Mouse (Mus musculus): ENCODE measurements around the gene Txndc17.

Gene Txndc17

DNA sequence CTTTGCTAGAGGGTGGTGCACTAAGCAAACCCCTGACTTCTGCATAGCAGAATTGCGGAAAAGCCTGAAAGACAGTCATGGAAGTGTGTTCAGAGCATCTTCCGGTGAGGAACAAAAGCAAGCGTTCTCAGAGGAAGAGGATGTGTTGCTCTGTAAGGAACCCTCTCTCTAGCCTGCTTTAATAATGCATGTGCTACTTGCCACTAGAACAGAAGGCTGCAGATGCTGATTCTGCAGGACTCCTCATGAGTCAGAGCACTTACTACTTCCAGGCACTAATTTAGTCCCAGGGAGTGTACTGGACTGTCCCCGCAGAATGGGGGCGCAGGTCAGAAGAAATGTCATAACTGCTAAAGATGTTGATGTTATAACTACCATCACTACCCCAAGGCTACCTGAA lies 9.8 kb downstream of the Txndc17 start:
- in situ Hi-C loops (cut with MboI; ENCODE audit: low sequenced_read_pairs): loop anchor here (10.0 to 25.0 kb wide), 2 partner anchors 348 to 520 kb away; no protein-coding TSS in a partner anchor

DNA sequence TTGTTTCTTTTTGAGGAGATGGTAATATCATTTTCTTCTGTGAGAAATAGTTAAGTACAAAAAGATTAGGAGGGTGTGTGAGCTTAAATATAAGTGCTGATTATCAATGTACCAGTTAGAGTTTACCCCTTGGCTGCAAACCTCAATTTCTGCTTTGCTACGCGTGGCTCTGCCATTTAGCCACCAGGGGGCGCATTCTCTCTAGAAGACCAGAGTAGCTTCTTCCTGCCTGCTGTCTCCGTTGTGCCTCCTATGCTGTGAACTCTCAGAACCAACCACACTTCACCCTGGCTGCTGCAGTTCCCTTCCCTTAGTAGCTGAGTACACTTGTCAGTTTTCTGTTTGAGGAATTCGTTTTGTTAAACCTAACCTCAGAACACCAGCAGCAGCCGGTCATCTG lies 13.9 kb downstream of the Txndc17 start:
- in situ Hi-C loops (cut with MboI; ENCODE audit: low sequenced_read_pairs): loop anchor here (25.0 kb wide), 1 partner anchor 516 kb away; no protein-coding TSS in a partner anchor

DNA sequence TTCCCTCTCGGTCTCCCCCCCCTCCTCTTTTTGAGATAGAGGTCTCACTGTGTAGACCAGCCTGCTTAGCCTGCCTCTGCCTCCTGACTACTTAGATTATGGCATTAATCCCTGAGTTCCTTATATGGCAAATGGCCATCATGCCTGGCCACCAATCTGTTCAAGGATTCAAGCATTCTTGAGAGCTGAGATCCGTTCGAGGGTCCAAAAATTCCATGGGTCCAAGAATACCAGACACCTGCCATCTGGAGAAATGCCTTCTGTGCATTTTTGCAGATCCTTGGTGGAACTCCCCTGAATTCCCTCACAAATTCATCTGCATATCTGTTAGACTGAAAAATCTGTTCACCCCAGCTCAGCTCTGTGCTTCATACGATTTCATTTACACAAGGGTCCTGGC lies 16.1 kb downstream of the Txndc17 start:
- in situ Hi-C loops (cut with MboI; ENCODE audit: low sequenced_read_pairs): loop anchor here (25.0 kb wide), 1 partner anchor 514 kb away; no protein-coding TSS in a partner anchor

DNA sequence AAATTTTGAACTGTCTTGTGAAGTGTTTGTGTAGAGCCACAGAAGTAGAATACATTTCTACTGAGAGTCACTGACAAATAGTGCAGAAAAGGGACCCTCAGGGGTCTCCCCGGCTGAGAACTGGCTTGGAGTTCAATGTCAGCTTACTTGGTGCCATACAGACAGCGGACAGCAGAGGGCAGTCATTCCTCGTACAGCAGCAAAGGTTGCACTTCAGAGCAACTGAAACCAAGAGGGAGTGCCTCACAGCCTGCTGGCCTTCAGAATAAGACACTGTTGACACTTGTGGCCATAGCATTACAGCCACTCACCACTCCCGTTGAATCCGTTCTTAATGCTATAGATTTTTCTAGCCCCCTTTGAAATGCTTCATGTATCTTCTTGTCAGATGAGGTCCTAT lies 17.5 kb downstream of the Txndc17 start:
- in situ Hi-C loops (cut with MboI; ENCODE audit: low sequenced_read_pairs): loop anchor here (25.0 kb wide), 2 partner anchors 187 to 512 kb away; partner anchors contain the start of gene Smtnl2

DNA sequence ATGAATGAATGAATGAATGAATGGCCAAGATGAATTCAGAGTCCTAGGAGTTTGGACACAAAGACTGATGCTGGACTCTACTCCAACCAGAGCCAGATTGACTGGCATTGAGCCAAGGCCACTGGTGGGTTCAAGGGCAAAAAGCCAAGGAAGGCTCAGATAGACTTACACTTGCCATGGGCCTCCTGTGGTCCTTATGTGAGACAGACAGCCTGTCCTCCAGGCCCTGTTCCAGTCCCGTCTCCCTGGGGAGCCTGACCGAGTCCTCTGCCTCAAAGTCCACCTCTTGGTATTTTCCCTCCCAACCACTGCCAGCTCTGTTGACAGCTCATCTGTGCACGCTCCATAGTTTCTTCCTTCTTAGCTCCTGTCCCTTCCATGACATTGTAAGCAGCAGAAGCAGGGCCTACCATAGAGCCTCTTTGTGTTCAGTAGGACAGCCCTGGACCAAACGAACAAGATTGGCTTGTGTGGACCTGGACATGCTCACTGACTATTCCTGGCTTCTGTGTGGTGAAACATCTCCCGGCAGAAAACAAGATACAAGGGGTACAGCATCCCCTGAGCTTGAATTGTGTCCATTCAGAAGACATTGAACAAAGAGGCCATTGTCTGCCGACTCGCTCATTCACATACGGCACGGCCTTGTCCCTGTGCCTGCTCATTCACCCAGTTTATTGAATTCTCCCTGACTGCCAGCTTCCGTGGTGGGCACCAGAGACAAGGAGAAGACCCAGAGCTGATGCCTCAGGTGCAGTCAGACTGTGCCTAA lies 18.9 kb downstream of the Txndc17 start:
- in situ Hi-C loops (cut with MboI; ENCODE audit: low sequenced_read_pairs): loop anchor here (25.0 kb wide), 1 partner anchor 186 kb away; the partner anchor contains the start of gene Smtnl2

DNA sequence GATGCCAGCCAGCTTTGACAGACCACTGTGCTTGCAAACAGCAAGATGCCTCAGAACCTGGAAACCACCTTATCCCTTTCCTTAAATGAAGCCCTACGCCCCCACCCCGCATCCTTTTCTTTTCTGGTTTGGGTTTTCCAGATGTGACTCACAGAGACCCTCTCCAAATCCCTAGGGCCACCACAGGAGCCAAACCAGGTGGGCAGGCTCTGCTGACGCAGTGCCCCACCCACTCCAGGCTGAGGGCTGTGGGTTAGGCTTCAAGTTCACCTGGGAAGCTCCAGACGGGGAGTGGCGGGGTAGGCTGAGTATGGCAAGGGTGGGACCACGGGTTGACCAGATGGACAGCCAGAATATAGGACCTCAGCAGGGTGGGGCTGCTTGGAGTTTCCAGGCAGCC lies 19.6 kb downstream of the Txndc17 start:
- in situ Hi-C loops (cut with MboI; ENCODE audit: low sequenced_read_pairs): loop anchor here (25.0 kb wide), 1 partner anchor 185 kb away; the partner anchor contains the start of gene Smtnl2

DNA sequence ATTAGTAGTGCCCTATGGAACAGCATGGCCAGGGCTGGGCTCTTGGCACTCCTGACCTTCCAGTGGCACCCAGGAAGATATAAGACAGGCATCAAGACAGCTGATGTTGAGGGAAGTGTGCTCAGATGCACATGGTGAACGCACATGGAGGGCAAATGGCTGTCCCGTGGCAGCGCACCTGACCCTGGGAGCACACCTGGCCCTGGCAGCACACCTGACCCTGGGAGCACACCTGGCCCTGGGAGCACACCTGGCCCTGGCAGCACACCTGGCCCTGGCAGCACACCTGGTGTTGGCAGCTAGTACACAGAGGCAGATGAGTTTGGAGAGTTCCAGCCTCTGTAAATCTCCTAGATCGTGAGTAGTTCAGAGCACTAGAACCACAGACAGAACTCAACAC lies 21.2 kb downstream of the Txndc17 start:
- in situ Hi-C loops (cut with MboI; ENCODE audit: low sequenced_read_pairs): loop anchor here (25.0 kb wide), 1 partner anchor 184 kb away; the partner anchor contains the start of gene Smtnl2

DNA sequence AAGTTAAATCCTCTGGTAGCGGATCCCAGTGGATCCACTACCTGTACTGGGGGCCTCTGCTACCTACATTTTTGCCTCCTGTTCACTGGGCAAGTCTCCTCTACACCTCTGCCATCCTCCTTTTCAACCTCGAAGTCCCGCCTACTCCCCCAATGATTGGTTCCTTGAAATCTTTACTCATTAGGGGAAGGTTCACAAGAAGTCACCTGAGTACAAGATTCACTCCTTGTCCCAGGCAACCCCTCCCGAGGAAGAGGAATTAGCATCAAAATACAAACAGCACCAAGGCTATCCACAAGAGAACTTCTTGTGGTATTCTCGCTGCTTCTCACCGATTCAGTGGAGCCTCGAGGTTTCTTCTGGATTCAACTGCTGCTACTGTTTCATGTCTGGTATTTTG lies 24.7 kb downstream of the Txndc17 start:
- in situ Hi-C loops (cut with MboI; ENCODE audit: low sequenced_read_pairs): loop anchor here (25.0 kb wide), 1 partner anchor 180 kb away; the partner anchor contains the start of gene Smtnl2

DNA sequence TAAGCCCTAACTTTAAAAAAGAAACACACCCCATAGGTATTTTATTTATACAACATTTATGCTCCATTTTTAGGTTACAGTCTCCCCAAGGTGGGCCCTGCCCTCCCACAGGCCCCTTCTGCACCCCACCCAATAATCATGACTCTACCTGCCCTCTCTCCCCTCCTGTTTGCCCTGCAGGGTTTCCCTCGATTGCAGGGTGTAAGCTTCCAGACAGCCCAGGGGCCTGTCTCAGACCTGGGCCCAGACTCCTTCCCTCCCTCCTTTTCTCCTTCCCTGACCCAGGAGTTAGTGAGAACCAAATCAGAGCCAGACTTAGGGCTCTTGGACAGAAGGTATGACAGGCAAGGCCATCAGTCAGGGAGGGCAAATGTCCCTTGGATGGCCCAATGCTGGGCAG lies 25.6 kb downstream of the Txndc17 start:
- in situ Hi-C loops (cut with MboI; ENCODE audit: low sequenced_read_pairs): loop anchor here (25.0 kb wide), 1 partner anchor 179 kb away; the partner anchor contains the start of gene Smtnl2

DNA sequence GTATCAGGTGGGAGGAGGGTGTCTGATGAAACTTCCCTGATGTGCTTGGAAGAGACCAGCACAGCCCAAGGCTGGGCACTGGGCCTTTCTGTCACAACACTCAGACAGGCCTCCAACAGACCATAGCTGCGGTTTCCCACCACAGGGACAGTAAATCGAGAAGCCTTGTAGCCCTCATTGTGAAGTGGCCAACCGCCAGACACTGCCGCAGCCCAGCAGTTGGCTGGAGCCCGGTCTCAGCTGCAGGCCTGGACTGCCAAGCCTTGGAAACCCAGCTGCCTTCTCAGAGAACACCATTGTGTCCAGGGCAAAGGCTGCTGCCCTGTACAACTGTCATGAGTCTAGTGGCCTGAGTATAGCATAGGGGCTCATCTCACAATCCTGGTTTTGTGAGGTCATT lies 26.7 kb downstream of the Txndc17 start:
- in situ Hi-C loops (cut with MboI; ENCODE audit: low sequenced_read_pairs): loop anchor here (25.0 kb wide), 1 partner anchor 178 kb away; the partner anchor contains the start of gene Smtnl2

DNA sequence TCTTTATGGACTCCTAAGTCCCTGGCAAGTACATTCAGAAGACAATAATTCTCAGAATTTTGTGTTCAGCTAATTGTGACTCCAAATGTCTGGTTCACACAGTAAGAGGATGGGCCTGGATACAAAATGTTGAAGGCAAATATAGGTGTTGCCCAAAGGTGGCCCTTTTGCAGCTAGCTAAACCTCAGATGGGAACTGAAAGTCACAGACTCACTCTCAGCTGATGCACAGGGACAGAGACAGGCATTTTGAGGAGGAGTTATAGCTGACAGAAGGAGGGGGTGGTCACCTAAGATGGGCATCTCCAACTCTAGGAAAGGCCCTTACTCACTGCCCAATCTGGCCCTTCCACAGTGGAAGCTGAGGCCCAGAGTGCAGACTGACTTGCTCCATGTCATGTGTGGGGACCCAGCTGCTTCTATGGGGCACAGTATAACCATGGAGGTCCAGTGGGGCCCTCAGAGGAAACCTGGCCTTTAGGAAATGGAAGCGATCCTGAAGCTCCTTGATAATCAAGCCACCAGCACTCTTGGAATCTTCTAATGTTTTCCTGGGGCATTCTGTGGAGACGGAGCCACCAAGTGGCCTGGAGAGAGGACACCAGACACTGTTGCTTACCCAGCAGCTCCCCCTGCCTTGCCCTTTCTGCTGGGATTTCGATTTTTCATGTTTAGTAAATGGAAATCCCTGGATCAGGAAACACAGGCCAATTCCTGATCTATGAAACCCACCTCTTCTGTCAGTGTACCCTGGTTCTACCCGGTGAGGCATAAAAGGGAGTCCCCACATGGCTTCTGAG lies 32.9 kb downstream of the Txndc17 start:
- in situ Hi-C loops (cut with MboI; ENCODE audit: low sequenced_read_pairs): loop anchor here (25.0 kb wide), 1 partner anchor 172 kb away; the partner anchor contains the start of gene Smtnl2

DNA sequence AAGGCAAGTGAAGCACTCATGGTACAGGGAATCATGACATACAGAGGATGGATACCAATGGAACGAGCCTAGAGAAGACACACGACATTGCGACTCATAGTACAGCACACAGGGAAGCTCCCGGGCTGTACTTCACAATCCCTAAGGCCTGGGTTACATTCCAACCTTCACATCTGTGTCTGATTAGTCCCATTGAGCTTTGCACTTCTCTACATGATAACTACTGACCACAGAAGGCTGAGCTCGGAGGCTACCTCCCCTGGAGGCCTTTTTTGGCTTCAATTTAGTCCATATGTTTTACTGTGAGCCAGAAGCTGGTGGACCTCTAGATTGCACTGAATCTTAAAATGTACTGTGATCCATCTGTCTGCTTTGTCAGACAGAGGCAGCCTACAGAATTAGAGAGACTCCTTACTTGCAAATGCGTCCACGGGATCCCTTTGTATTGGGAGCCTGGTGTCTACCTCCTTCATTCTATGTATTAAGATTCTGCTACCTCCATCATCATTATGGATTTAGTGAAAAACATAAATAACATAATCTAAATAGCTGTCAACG lies 37.9 kb downstream of the Txndc17 start:
- in situ Hi-C loops (cut with MboI; ENCODE audit: low sequenced_read_pairs): loop anchor here (25.0 kb wide), 1 partner anchor 167 kb away; the partner anchor contains the start of gene Smtnl2

DNA sequence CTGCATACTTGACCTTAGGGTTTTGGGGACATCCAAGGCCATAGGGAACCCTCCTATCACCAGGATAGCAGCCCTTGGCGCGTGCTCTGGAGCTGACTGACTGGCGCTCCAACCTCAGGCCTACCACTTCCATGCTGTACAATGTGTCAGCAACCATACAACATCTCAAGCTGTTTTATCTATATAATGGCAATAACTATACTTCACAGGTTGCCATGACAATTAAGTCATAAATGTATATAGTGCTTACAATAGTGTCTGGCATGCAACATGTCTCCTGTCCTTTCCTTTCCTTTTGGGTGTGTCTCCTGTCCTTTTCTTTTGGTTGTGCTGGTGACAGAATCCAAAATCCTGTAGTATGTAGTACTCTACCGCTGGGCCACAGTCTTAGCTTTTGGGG lies 48.3 kb downstream of the Txndc17 start:
- in situ Hi-C loops (cut with MboI; ENCODE audit: low sequenced_read_pairs): no loop called here

DNA sequence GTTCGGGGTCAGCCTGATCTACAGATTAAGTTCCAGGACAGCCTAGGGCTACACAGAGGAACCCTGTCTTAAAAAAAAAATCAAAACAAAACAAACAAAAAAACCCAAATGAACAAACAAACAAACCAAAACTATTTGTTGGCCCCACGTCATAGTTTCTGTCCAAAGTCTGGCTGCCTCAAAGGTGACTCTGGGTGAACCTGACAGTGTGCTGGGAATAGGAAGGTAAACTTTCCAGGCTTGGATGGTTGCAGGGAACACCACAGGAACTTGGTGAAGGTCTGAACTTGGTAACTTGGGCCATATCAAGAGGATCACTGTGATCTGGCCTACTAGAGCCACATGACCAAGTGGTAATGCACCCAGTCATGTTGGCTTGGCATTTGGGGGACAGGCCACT lies 49.1 kb downstream of the Txndc17 start:
- in situ Hi-C loops (cut with MboI; ENCODE audit: low sequenced_read_pairs): no loop called here
